Mouse (Mus musculus): ENCODE data around the gene Serac1.

DNA sequence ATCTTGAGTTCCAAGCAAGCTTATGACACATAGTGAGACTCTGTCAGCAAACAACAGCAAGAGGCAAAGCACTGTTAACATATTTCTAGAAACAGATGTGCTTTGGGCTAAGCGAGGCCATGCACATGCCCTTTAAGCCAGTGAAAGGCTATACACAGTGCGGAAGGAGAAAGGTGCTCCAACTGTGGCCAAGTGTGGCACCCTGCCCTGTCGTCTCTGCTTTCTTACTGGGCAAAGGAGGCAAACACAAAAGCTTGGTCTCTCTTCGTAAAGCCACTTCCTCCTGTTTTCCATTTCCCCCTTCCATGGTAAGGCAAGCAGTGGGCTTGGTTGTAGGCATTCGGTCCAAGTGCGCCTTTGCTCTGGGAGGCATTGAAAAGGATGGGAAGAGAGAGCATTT is 24.0 kb upstream of the Serac1 start:
- no peak for TF ChIP-seq CTCF (IDR thresholded peaks at IDR 0.05; ENCODE audit: insufficient read depth, low read length)
- TF ChIP-seq POLR2A (IDR thresholded peaks at IDR 0.05; ENCODE audit: borderline replicate concordance, extremely low read depth, low read depth, low read length), result no peak

Data from lung, adult 2 months (tissue).